Mouse (Mus musculus) stomach, postnatal 0 days (tissue): ENCODE results near the gene Iqcn.

ENCODE experiments used
- CTCF ChIP-seq: IDR thresholded peaks from 2 replicates; pipeline ENCODE4 v1.5.1; 2016; ENCODE audit warnings: antibody characterized with exemption, low read depth, mild to moderate bottlenecking, moderate library complexity
- EP300 ChIP-seq: optimal IDR thresholded peaks from 2 replicates; pipeline ENCODE3; 2016; ENCODE audit warnings: antibody characterized with exemption

DNA sequence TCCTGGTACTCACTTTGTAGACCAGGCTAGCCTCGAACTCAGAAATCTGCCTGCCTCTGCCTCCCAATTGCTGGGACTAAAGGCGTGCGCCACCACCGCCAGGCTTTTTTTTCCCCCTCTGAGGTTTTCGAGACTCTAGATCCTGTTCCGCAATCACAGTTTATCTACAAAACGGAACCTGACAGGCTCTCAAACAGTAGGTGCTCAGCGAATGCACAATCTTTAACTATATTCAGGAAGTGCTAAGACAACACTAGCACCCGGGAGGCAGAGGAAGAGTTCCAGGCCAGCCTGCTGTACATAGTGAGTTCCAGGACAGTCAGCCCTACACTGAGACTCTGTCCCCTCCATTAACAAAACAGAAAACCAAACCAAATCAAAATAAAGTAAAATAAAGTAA lies 62.1 kb downstream of the Iqcn start:
- TF ChIP-seq CTCF (no peak), EP300 (no peak)
